Comparison of ENCODE assay signal across 2 mouse cellular contexts in the genomic region with DNA sequence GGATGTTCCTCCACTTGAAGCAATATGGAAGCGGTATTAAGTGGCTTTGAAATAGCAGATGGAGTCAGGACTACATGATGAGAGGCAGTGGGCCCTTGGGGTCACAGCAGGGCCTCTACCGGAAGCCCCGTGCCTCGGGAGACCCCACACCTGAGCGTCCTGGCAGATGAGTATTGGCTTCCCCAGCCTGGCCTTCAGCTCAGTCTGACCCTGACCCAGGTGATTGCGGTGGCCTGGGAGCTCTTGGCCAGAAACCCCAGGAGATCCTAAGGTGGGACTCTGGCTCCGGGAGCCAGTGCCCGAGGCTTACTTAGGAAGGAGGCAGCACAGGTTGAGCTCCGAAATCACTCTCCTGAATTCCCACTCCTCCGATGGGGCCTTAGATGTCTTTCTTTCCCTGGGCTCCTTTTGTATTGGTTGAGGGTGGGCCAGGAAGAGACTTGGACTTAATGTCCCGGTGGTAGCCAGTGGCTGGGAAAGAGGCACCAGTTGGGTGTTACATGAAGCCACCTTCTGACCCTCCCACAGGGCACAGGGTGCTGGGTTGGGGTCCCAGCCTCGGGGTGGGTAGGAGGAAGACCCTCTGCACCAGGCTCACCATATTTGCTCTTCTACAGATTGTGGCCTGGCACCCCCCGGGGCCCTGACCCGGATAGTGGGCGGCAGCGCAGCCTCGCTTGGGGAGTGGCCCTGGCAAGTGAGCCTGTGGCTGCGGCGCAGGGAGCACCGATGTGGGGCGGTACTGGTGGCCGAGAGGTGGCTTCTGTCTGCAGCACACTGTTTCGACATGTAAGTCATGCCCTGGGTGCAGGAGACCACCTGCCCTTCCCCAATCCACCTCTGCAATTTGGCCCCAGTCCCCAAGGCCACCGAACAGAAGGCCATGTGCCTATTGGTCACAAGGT.
TF ChIP-seq lines count a peak whose summit lies in the region.

No protein-coding gene starts in this region.

TF ChIP-seq in MEL, 35 proteins besides CTCF, POLR2A, EP300 and RAD21:
- no peak for TF ChIP-seq KAT2A (conservative IDR thresholded peaks at IDR 0.05; ENCODE audit: low read depth, low read length)
- TF ChIP-seq POLR2AphosphoS2 (IDR thresholded peaks at IDR 0.05; ENCODE audit: low read length), result peak; percentile 15; the same call in 1 of the 2 replicates

TF ChIP-seq in myocyte, 11 proteins besides CTCF, POLR2A, EP300 and RAD21:
- TF ChIP-seq MYOD1 (IDR thresholded peaks at IDR 0.05; ENCODE audit: control insufficient read depth in 1 of 3, insufficient read length in 2 of 3, low read depth in 2 of 3) (no peak), MAX (IDR thresholded peaks at IDR 0.05; ENCODE audit: low read depth) (no peak), POLR2AphosphoS2 (IDR thresholded peaks at IDR 0.05; ENCODE audit: insufficient read length, low read depth) (peak; percentile 89), CEBPB (IDR thresholded peaks at IDR 0.05; ENCODE audit: insufficient read depth, poor library complexity, severe bottlenecking) (no peak), MYOG (IDR thresholded peaks at IDR 0.05; ENCODE audit: control insufficient read depth in 1 of 3, insufficient read depth in 1 of 3, insufficient read length in 2 of 3, low read depth in 2 of 3) (no peak)
